Mouse (Mus musculus): ENCODE measurements around the gene Colec11.
A peak's percentile ranks its signal among the peaks of the same experiment; 100 is the strongest.

Colec11 gene

DNA sequence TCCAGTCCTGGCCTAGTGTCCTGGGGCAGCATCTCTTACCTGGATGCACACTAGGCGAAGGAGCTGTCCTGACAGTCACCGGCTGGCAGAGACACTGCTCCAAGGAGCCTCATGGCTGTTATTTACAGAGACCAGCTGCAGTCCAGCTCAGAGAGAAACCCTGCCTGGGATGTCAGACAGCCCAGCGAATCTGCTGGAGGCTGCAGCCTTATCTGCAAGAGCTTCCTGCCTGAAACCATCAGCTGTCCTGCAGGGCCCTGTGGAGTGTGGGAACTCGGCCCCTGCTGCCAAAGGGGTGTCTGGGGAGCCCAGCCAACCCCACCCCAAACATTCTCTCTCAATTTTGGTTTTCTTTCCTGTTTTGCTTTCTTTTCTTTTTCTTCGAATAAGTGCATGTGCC is at the start of gene Colec11:
Gene Colec11 (minus strand): TSS at position 183 of the 400 bp plus-strand sequence.
- DNase-seq (ENCODE audit: low spot score), result no peak

DNA sequence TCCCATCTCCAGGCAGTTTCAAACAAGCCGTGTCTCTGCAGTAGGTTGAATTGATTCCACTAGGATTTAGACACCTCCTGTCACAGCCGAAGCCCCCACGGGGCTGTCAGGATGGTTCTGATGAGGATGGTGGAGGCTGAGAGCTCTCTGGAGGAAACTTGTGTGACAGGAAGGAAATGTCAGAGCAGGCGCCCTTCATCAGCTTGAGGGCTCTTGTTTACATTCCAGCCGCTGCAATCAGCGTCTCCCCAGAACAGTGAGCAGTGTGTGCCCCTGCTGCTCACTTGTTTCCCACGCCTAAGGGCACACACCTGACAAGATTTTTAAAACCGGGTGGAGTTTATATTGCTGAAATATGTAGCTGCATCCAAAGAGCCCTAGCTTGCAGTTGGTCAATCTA is 44.1 kb upstream of the Colec11 start:
- no peak for DNase-seq (ENCODE audit: low spot score)

DNA sequence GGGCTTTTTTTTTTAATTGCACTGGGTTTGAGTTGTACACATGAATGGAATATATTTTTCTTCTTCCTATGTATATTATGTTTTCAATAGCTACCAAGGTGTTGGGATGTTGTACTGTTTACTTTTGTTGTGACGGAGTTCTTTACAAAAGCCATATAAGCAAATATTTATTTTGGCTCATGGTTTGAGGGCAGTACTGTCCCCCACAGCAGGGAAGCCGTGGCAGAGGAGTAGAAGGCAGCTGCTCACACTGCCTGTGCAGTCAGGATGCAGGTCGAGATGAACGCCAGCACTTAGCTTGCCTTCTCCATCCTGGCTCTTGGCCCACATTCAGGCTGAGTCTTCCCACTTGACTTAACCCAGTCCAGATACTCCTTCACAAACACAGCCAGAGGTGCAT is 43.6 kb upstream of the Colec11 start:
- no peak for DNase-seq (ENCODE audit: low spot score)

DNA sequence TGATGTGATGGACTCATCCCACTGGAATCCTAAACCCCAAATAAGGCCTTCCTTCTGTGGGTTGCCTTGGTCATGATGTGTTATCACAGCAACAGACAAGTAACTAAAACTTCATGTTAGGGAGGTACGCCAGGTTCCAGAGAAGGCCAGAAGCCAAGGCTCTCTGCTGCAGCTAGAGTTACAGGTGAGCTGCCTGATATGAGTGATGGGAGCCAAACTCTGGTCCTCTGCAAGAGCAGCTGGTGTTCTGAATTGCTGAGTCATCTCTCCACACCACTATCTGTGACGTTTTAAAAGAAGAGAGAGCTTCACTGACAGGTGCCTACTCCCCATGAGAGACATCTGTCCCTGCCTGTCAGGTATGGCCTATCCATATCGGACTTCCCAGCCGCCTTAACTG is 39.5 kb upstream of the Colec11 start:
- DNase-seq (ENCODE audit: low spot score), result no peak

DNA sequence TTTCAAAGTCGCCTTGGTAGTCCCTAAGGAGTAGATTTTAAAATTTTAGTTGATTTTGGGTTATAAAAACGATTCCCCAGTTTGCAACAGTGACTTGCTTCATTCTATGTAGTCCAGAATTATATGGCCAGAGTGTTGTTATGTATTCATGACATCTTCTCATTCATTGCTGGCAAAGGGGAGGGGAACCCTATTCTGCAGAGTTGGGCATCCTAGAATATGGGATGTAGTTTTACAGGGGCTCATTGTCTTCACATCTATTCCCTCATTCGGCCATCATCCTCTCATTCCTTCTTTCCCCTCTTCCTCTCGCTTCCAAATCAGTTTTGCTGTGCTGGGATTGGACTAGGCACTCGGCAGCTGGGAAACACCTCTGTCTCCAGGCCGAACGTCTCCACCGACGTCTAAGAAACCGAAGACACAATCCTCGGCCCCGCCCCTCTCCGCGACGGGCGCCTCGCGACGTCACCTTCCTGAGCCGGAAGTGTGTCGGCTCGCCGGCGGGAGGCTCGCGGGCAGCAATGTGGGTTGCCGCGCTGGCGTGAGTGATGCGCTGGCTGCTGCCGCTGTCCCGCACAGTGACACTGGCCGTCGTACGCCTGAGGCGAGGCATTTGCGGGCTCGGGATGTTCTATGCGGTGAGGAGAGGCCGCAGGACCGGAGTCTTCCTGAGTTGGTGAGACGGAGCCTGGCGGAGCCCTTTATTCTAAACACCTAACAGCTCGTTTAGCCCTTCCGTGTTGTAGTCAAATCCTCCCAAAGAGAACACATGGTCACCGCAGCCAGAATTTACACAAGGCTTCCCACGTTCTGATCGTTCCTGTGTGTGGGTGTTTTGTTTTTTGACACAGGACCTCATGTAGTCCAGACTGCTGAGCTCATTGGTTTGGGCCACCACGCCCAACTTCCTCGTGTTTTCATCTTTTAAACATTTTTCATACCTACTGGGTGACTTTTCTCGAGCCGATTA is 26.2 kb upstream of the Colec11 start, which contains the start of gene Rnaseh1:
Gene Rnaseh1 (plus strand): TSS at position 462 of the 970 bp plus-strand sequence.
- peak; percentile 92 for DNase-seq (ENCODE audit: low spot score)

DNA sequence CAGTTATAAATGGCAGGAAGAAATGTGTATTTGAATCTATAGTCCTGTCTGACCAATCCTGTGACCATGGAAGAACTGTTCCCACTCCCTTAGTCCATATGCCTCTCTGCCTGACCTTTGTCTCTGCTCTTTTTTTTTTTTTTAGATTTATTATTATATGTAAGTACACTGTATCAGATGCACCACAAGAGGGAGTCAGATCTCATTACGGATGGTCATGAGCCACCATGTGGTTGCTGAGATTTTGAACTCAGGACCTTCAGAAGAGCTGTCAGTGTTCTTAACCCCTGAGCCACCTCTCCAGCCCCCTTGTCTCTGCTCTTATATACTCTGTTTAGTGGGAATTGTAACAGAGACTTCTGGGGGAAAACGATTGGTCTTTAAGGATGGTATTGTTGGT is 15.6 kb upstream of the Colec11 start:
- no peak for DNase-seq (ENCODE audit: low spot score)

DNA sequence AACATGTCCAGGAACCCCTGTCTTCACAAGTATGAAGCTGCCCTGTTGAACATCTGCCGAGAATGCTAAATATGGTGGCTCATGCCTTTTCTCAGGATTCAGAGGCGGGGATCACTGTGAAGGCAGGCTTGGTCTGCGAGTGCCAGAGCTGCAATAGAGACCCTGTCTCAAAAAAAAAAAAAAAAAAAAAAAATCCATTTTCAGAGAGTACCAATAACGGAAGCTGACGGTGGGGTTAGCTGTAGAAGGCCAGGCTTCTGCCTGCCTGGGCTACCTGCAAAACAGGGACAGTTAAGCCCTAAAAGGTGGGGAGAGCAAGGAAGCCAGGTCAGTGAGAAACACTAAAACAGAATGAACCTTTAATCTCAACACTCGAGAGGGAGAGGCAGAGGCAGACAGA is 13.4 kb upstream of the Colec11 start:
- no peak for DNase-seq (ENCODE audit: low spot score)

DNA sequence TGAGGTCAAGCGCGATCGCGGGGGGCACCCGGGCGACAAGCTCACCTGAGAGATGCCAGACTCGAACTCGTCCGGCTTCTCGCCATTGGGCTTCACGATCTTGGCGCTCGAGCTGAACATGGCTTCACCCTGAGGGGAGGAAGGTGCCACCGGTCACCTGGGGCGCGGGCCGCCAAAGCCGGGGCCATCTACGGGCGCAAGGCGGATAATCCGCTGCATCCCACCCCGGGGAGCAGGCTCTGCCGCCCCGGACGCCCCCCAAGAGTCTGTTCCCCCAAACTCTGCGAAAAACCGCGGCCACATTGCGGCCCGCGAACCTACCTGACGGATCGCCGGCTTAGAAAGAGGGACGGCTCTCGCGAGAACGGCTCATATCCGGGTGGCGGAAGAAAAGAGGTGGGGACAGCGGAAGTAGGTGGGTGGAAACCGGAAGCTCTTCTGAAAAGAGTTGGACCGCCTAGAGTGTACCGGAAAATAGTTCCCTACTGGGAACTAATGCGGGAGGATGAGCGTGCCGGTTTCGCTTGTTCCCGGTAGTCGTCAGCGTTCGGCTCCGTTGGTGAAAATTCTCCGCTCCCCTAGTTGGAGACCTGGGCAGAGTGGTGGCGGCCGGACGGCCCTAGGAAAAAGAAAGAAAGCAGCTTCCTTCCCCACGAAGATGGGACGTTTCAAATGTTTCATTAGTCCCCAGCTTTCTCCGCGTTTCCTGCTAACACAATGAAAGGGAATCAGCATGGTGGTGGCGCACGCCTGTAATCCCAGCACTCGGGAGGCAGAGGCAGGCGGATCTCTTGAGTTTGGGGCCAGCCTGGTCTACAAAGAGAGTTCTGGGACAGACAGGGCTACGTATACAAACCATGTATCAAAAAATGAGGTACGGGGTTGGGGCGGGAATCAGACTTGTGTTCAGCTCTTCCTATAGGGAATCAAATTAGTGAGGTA is 12.6 kb upstream of the Colec11 start, which contains the start of gene Rps7:
Gene Rps7 (minus strand): TSS at position 419 of the 942 bp plus-strand sequence.
- DNase-seq (ENCODE audit: low spot score), result peak; percentile 86

DNA sequence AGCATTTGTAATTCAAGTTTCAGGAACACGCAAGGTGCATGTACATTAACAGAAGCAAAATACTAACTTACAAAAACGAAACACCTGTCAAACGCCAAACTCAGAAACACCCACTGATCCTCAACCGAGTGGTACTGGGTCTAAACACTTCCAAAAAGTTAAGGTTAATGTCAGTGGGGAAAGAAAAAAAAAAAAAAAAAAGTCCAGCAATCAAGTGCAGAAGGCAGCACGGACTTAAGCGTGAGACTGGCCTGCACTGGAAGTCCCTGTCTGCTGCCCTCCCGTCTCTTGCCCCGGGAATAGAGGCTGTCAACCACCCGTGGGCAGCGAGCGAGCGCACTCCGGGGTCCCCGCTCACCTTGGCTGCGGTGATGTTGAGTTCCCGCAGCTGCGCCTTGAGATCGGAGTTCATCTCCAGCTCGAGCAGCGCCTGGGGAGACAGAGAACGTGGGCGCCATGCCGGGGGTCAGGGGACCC is 11.9 kb upstream of the Colec11 start:
- DNase-seq (ENCODE audit: low spot score), result no peak

DNA sequence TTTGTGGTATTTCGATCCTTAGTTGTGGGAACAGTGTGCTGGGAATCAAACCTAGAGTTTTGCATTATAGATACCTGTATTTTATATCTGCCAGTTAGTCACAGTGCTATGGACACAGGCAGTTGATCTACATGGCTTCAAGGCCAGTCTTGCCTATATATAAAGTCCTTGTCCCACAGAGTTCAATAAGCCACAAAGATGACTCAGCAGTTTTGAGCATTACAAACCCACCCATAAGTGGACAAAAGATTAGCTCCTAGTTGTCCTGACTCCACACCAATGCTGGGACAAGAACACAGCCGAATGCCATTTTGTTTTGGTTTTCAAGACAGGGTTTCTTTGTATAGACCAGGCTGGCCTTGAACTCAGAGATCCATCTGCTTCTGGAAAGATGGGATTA is 5.3 kb upstream of the Colec11 start:
- no peak for DNase-seq (ENCODE audit: low spot score)

DNA sequence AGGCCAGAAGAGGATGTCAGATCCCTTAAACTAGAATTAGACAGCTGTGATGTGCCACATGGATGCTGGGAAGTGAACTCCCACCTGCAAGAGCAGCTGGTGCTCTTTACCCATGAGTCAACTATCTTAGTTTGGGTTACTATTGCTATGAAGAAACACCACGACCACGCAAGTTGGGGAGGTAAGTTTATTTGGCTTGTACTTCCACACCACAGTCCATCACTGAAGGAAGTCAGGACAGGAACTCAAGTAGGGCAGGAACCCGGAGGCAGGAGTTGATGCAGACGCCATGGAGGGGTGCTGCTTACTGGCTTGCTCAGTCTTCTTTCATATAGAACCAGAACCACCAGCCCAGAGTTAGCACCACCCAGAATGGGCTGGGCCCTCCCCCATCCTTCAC is 3.9 kb upstream of the Colec11 start:
- no peak for DNase-seq (ENCODE audit: low spot score)

DNA sequence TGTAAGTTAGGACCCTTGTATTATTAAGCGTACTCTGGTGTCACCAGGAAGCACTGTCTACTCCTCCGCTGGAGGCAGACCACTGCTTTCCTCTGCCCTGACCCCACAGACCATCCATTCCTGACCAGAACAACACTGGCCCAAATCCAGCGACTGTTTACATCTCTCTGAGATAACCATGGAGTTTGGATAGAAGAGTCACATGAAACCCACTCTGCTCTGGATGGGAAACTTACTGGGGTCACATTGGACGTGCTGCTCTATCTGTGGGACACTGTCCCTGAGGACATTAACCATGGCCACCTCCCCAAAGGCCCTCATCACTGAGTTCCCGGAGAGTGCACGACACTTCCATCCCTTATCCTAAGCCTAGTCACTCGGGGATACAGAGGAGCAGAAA is 2.2 kb upstream of the Colec11 start:
- no peak for DNase-seq (ENCODE audit: low spot score)

DNA sequence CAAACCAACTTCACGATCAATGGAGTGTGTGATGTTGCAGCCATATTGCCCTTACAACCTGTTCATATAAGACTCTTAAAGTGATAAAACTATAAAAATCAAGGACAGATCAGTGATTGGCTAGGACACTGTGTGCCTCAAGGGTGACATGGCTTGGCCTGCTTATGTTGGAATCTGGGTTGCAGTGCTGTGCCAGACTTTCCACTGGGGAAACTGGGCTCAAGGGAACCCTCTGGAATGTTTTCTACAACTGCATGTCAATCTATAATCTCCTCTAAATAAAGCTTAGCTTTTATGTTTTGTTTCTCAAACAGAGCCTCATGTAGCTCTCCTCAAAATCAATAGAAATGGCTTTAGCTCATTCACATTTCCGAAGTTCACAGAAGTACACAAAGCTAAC is 1.1 kb upstream of the Colec11 start:
- no peak for DNase-seq (ENCODE audit: low spot score)

DNA sequence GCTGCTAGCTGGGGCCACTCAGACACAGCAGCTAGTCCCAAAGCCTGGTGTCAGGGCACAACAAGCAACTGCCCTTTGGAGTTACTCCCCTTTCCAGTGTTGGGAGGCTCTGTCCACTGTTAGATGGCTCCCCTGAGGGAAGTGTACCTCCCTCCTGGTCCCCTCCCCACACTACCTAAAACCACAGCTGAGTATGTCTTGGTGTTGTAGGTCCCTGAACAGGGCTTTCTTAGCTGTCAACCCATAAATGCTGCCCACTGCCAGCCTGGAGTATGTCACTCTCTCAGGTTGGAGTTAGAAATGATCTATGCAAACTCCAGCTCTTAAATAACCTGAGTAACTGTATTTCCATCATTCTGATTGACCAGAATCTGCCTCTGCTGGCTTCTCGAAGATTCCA is 536 bp downstream of the Colec11 start:
- DNase-seq (ENCODE audit: low spot score), result no peak

DNA sequence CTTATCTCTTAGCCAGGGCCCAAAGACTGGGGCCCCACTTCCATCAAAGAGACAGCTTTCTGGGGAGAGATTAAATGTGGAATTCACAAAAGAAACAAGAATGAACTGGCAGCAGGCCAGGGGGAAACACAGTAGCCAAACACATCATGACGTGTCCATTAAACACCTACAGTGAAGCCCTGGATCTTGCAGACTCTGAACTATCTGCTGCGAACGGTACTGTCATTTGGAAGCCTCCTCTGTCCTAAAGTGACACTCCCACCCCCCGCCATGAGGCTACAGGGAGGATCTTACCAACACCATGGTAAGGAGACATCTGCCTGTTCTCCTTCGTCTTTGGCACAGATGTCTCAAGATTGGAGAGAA is 1.0 kb downstream of the Colec11 start:
- no peak for DNase-seq (ENCODE audit: low spot score)

DNA sequence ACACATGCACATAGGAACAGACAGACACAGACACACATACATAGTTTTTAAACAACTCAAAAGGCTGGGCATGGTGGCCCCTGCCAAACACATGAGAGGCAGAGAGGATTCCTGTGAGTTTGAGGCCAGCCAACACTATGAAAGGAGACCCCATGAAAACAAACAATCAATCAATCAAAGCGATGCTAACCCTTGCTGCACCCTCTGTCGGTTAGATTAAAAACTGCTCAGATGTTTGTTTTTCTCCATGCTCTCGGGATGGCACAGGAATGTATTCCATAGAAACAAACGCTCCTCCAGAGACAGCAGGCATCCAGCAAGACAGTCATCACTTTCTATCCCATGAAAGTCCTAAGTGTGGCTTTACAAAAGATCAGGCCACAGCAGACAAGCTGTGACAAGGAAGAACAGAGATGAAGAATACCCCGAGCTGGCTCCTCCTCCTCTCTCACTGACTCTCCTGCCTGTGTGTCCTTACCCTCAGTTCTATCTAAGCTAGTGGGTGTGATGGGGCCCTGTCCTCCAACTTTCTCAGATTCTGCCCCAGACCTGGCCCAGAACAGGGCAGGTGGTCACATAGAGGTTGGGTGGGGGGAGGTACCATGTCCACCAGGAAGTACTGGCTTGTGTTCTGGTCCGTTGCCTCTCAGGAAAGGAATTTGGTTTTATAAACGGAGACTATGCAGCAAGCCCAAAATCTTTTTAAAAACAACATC is 1.6 kb downstream of the Colec11 start:
- no peak for DNase-seq (ENCODE audit: low spot score)

DNA sequence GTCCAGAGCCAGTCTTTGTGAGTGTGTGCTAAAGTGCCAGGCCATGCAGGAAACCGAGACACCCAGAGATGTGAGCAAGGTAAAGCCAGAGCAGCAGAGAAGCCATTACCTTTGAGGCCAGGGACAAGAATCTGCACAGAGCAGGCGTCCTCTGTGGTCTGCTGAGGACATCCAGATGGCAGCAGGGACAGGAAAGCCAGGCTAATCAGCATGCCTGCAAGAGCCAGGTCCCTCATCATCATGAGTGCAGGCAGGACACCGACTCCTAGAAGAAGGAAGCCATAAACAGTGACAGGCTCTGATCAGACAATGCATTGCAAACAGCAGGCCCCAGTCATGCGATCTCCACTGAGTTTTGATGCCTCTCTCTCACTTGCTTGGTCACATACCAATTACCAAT is 5.9 kb downstream of the Colec11 start:
- no peak for DNase-seq (ENCODE audit: low spot score)

DNA sequence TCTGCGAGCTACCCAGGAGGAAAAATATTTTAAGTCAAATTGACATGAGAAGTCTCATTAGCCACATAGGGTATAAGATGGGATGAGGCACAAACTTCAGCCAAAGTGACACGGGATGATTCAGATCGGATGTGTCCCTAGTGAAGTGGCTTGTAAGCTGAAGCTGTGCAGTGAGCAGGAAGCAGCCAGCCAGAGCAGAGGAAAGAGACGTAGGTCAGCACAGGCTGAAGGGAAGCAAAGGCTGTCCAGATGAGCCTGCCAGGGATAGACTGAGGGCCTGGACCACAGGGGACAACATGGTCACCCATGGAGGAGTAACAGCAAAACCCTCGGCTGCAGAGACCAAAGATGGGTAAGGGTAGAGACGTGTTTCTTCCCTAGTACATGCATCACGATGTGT is 8.8 kb downstream of the Colec11 start:
- no peak for DNase-seq (ENCODE audit: low spot score)

DNA sequence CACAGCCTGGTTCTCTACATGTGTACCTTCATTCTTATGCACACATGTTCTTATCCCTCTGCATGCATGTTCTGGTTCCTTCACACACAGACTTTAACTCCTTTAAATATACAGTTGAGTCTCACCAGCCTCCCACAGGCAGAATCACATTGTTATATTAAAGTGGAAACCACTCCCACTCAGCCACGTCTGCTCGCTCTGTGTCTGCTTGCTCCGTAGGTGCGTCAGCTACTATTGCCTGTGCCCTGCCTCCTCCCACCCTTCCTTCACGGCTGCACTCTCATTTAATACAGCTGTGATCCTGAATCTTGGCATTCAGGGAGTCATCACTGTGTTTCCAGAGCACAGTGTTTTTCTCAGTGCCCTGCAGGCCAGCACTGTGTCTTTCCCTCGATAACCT is 10.8 kb downstream of the Colec11 start:
- DNase-seq (ENCODE audit: low spot score), result no peak

DNA sequence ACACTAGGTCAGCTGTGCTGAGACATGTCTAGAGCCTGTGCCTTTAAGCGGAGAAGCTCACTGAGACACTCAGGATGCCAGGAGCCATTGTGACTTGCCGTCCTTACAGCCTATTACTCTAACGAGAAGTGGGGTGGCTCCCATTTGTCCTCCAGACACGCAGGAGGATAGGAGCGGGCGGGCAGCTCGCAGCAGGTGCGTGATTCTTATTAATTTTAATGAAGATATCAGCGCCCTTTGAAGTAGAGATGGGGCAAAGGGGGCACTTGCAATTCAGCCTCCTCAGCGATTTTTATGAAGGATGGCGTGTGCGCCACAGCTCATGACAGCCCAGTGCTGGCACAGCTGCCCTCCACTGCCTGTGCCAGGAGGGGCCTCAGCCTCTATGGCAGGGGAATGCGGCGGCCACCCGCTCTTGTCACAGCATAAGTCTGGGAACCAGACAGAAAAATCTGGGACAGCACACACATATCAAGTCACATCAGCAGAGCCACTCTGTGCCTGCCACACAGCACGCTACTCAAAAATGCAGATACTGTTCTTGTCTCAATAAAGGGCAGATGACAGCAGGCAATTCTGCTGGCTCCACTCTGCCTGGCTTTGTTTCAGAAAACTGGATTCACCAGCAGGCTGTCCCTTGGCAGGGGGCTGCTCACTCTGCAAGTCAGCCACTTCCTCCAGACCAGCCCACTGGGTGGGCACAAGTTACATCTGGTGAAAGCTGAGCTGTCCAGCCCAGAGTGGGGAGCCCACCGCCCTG is 15.5 kb downstream of the Colec11 start:
- DNase-seq (ENCODE audit: low spot score), result no peak

DNA sequence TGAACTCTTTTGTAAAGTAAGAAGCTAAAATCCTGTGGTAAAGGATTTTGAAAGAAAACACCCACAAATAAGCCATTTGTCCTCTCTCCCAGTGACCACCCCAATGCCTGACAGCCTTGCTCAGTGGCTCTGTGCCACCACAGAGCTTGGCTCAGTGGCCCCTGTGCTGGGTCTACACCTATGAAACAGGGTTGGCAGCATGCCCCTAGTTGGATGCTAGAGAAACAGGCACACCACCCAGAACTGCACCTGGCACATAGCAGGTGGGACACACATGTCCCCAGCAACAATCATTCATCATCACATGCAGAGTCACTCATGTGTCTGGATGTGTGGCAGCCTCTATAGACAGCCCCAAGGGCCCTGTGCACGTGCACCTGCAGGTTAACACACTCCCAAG is 19.7 kb downstream of the Colec11 start:
- DNase-seq (ENCODE audit: low spot score), result no peak

All from urinary bladder, postnatal 25 days (tissue).